Mouse (Mus musculus): ENCODE results near the gene Gtf3c4. TPM values are rescaled to one million over a fixed set of nuclear protein-coding genes. Genes with fewer than 3 reads are reported as not detected.

Gene Gtf3c4
- polyA plus RNA-seq, 1 experiment from 2014 or later = 22.0 TPM

- no peak overlapping the region for H3K9ac ChIP-seq (replicated peaks)
- peak overlapping the region; percentile 29 for H3K4me2 ChIP-seq (replicated peaks)
- H3K4me1 ChIP-seq (replicated peaks) = peaks cover 40% of the 10 kb centered on the region
- no peaks in the 10 kb centered on the region for H3K36me3 ChIP-seq
- ATAC-seq = peak; percentile 89
- H3K4me3 ChIP-seq (replicated peaks) = no peak overlapping the region
- peaks cover 3% of the 10 kb centered on the region for H3K27me3 ChIP-seq
- H3K9me3 ChIP-seq = no peaks in the 10 kb centered on the region
- H3K27ac ChIP-seq = peak overlapping the region; percentile 80
- 23% methylated on average over 18 of the region's 18 CpGs for WGBS
Observed at GRCm38 (mm10) chr2:28797490-28798106, 42.6 kb downstream of the Gtf3c4 start.

- 76% methylated on average over 8 of the region's 8 CpGs for WGBS
- H3K9ac ChIP-seq (replicated peaks) = no peak overlapping the region
Observed at GRCm38 (mm10) chr2:28796298-28796697, 43.9 kb downstream of the Gtf3c4 start.

GRCm38 (mm10) chr2:28794623-28795022 is 45.5 kb downstream of the Gtf3c4 start:
- 77% methylated on average over 5 of the region's 5 CpGs for WGBS
- ATAC-seq = no peak

More at GRCm38 (mm10) chr2:28796298-28796697, 43.9 kb downstream of the Gtf3c4 start:
- H3K9me3 ChIP-seq = no peaks in the 10 kb centered on the region
- no peak for ATAC-seq
- peaks cover 40% of the 10 kb centered on the region for H3K4me1 ChIP-seq (replicated peaks)
- H3K4me3 ChIP-seq (replicated peaks) = no peak overlapping the region
- H3K27ac ChIP-seq = peak overlapping the region; percentile 80; the same call in 1 of the 2 replicates
- H3K4me2 ChIP-seq (replicated peaks) = no peak overlapping the region
- peaks cover 3% of the 10 kb centered on the region for H3K27me3 ChIP-seq
- H3K36me3 ChIP-seq = no peaks in the 10 kb centered on the region

GRCm38 (mm10) chr2:28792931-28793610 is 47.1 kb downstream of the Gtf3c4 start:
- Histone ChIP-seq H3K27me3 (no peaks in the 10 kb centered on the region), H3K27ac (0 out of 2 replicates have a peak overlapping the region, but pooled peaks have one; percentile 61), H3K9ac (replicated peaks) (no peak overlapping the region), H3K9me3 (no peaks in the 10 kb centered on the region), H3K4me2 (replicated peaks) (peak overlapping the region; percentile 45), H3K36me3 (no peaks in the 10 kb centered on the region), H3K4me3 (replicated peaks) (0 out of 2 replicates have a peak overlapping the region, but pooled peaks have one; percentile 12), H3K4me1 (replicated peaks) (peaks cover 31% of the 10 kb centered on the region)
- WGBS = 20% methylated on average over 6 of the region's 6 CpGs
- ATAC-seq = peak; percentile 85

More at GRCm38 (mm10) chr2:28794623-28795022, 45.5 kb downstream of the Gtf3c4 start:
- Histone ChIP-seq H3K4me2 (replicated peaks) (no peak overlapping the region), H3K36me3 (no peaks in the 10 kb centered on the region), H3K9ac (replicated peaks) (no peak overlapping the region), H3K4me1 (replicated peaks) (peaks cover 40% of the 10 kb centered on the region), H3K9me3 (no peaks in the 10 kb centered on the region), H3K27ac (no peak overlapping the region), H3K27me3 (no peaks in the 10 kb centered on the region), H3K4me3 (replicated peaks) (no peak overlapping the region)

GRCm38 (mm10) chr2:28787067-28787619 is 53.0 kb downstream of the Gtf3c4 start:
- Histone ChIP-seq H3K27ac (no peak overlapping the region), H3K9ac (replicated peaks) (no peak overlapping the region), H3K36me3 (no peaks in the 10 kb centered on the region), H3K4me1 (replicated peaks) (peaks cover 8% of the 10 kb centered on the region), H3K4me2 (replicated peaks) (no peak overlapping the region), H3K4me3 (replicated peaks) (no peak overlapping the region), H3K9me3 (no peaks in the 10 kb centered on the region), H3K27me3 (0 out of 2 replicates have a peak, but pooled peaks cover 5% of the 10 kb centered on the region)
- WGBS = 60% methylated on average over 6 of the region's 6 CpGs
- ATAC-seq = peak; percentile 60; the same call in 1 of the 2 replicates

- Histone ChIP-seq H3K27ac (no peak overlapping the region), H3K4me1 (replicated peaks) (peaks cover 8% of the 10 kb centered on the region; the same call in 1 of the 2 replicates), H3K36me3 (no peaks in the 10 kb centered on the region), H3K9me3 (no peaks in the 10 kb centered on the region), H3K27me3 (0 out of 2 replicates have a peak, but pooled peaks cover 5% of the 10 kb centered on the region), H3K4me3 (replicated peaks) (no peak overlapping the region), H3K9ac (replicated peaks) (no peak overlapping the region), H3K4me2 (replicated peaks) (no peak overlapping the region)
- no peak for ATAC-seq
- 72% methylated on average over 16 of the region's 16 CpGs for WGBS
Observed at GRCm38 (mm10) chr2:28786355-28787066, 53.6 kb downstream of the Gtf3c4 start.

- Histone ChIP-seq H3K4me3 (replicated peaks) (no peak overlapping the region), H3K9ac (replicated peaks) (no peak overlapping the region), H3K27ac (no peak overlapping the region), H3K27me3 (peaks cover 2% of the 10 kb centered on the region; the same call in 1 of the 2 replicates), H3K4me2 (replicated peaks) (no peak overlapping the region), H3K4me1 (replicated peaks) (peaks cover 7% of the 10 kb centered on the region; the same call in 1 of the 2 replicates), H3K9me3 (no peaks in the 10 kb centered on the region), H3K36me3 (no peaks in the 10 kb centered on the region)
- 85% methylated on average over 4 of the region's 4 CpGs for WGBS
- no peak for ATAC-seq
Observed at GRCm38 (mm10) chr2:28781310-28781709, 58.9 kb downstream of the Gtf3c4 start.

- no peak for ATAC-seq
- Histone ChIP-seq H3K4me1 (replicated peaks) (peaks cover 5% of the 10 kb centered on the region; the same call in 1 of the 2 replicates), H3K36me3 (no peaks in the 10 kb centered on the region), H3K9me3 (no peaks in the 10 kb centered on the region), H3K4me3 (replicated peaks) (no peak overlapping the region), H3K27me3 (peaks cover 2% of the 10 kb centered on the region; the same call in 1 of the 2 replicates), H3K27ac (no peak overlapping the region), H3K9ac (replicated peaks) (no peak overlapping the region), H3K4me2 (replicated peaks) (no peak overlapping the region)
- WGBS = 69% methylated on average over 16 of the region's 16 CpGs
Observed at GRCm38 (mm10) chr2:28780001-28780782, 60.0 kb downstream of the Gtf3c4 start.

GRCm38 (mm10) chr2:28776728-28777127 is 63.4 kb downstream of the Gtf3c4 start:
- Histone ChIP-seq H3K4me1 (replicated peaks) (peaks cover 8% of the 10 kb centered on the region; the same call in 1 of the 2 replicates), H3K9ac (replicated peaks) (no peak overlapping the region), H3K36me3 (no peaks in the 10 kb centered on the region), H3K9me3 (no peaks in the 10 kb centered on the region), H3K4me2 (replicated peaks) (no peak overlapping the region), H3K27ac (no peak overlapping the region), H3K27me3 (peaks cover 7% of the 10 kb centered on the region; the same call in 1 of the 2 replicates), H3K4me3 (replicated peaks) (no peak overlapping the region)
- no peak for ATAC-seq
- 87% methylated on average over 2 of the region's 2 CpGs for whole genome bisulfite sequencing

GRCm38 (mm10) chr2:28774073-28774472 is 66.1 kb downstream of the Gtf3c4 start:
- no peak overlapping the region for H3K9ac ChIP-seq (replicated peaks)
- H3K27me3 ChIP-seq = 0 out of 2 replicates have a peak, but pooled peaks cover 7% of the 10 kb centered on the region
- no peaks in the 10 kb centered on the region for H3K36me3 ChIP-seq
- H3K4me2 ChIP-seq (replicated peaks) = no peak overlapping the region
- ATAC-seq = peak; percentile 76
- H3K27ac ChIP-seq = peak overlapping the region; percentile 44; the same call in 1 of the 2 replicates
- peaks cover 16% of the 10 kb centered on the region for H3K4me1 ChIP-seq (replicated peaks)
- 44% methylated on average over 8 of the region's 8 CpGs for WGBS
- no peaks in the 10 kb centered on the region for H3K9me3 ChIP-seq
- H3K4me3 ChIP-seq (replicated peaks) = no peak overlapping the region
